Mouse (Mus musculus) ES-Bruce4 (cell line): Measurements from ENCODE around the gene Unc5a. TPM values are rescaled to one million over a fixed set of nuclear protein-coding genes. Genes with fewer than 3 reads are reported as not detected.

Experiments
- H3K27ac ChIP-seq: 2 replicates; pipeline ENCODE4 v1.5.1; 2012; ENCODE audit warnings: low read length, inconsistent platforms; ENCODE audit not compliant: insufficient read depth
- H3K27me3 ChIP-seq: 2 replicates; pipeline ENCODE4 v1.6.1; 2012; ENCODE audit warnings: mild to moderate bottlenecking, low read length, inconsistent platforms; ENCODE audit not compliant: control insufficient read depth, poor library complexity, insufficient read depth, severe bottlenecking
- H3K36me3 ChIP-seq: 2 replicates; pipeline ENCODE4 v1.6.1; 2012; ENCODE audit warnings: inconsistent platforms, mild to moderate bottlenecking, low read length, moderate library complexity; ENCODE audit not compliant: control insufficient read depth, poor library complexity, insufficient read depth, severe bottlenecking
- H3K4me1 ChIP-seq: one replicate; pipeline ENCODE4 v1.8.1; 2011; ENCODE audit warnings: low read length; ENCODE audit not compliant: control insufficient read depth, insufficient read depth
- H3K4me3 ChIP-seq: 2 replicates; pipeline ENCODE4 v1.5.1; 2011; ENCODE audit warnings: low read depth, mild to moderate bottlenecking, low read length
- H3K9ac ChIP-seq: 2 replicates; pipeline ENCODE4 v1.6.1; 2012; ENCODE audit warnings: low read depth, mild to moderate bottlenecking, inconsistent platforms; ENCODE audit not compliant: poor library complexity, severe bottlenecking
- H3K9me3 ChIP-seq: replicated peaks from 2 replicates; pipeline ENCODE4 v1.6.1; 2012; ENCODE audit warnings: mild to moderate bottlenecking, low read length, inconsistent platforms; ENCODE audit not compliant: control insufficient read depth, poor library complexity, insufficient read depth, severe bottlenecking
- CTCF ChIP-seq: IDR thresholded peaks from one replicate; pipeline ENCODE4 v1.8.1; 2011; ENCODE audit warnings: low read depth, low read length
- EP300 ChIP-seq: IDR thresholded peaks from 2 replicates; pipeline ENCODE4 v1.6.1; 2011; ENCODE audit warnings: low read depth, low read length; ENCODE audit not compliant: insufficient read depth
- POLR2A ChIP-seq: IDR thresholded peaks from one replicate; pipeline ENCODE4 v1.8.1; 2011; ENCODE audit warnings: low read length; ENCODE audit not compliant: insufficient read depth
- polyA plus RNA-seq: library from polyadenylated mRNA; stranded (reverse); fragments of >200 nt; gene quantifications from 2 replicates; pipeline ENCODE4 v1.2.4, GENCODE M21; 2011; ENCODE audit warnings: low read depth; ENCODE audit not compliant: missing spikeins, insufficient read depth, insufficient read length

Unc5a gene
- polyA plus RNA-seq, 1 experiment: 0.66 TPM

- Histone ChIP-seq H3K27ac (no peak overlapping the region), H3K27me3 (no peaks in the 10 kb centered on the region)
Observed at GRCm38 (mm10) chr13:54987405-54987804, 38.2 kb downstream of the Unc5a start.

GRCm38 (mm10) chr13:54988181-54988760, 39.1 kb downstream of the Unc5a start:
- no peaks in the 10 kb centered on the region for H3K4me1 ChIP-seq
- H3K27me3 ChIP-seq: no peaks in the 10 kb centered on the region

More at GRCm38 (mm10) chr13:54987405-54987804, 38.2 kb downstream of the Unc5a start:
- no peak overlapping the region for H3K4me3 ChIP-seq
- no peaks in the 10 kb centered on the region for H3K9me3 ChIP-seq
- H3K36me3 ChIP-seq: no peaks in the 10 kb centered on the region
- no peak overlapping the region for H3K9ac ChIP-seq
- H3K4me1 ChIP-seq: no peaks in the 10 kb centered on the region
- TF ChIP-seq CTCF: no peak
- no peak for TF ChIP-seq EP300
- no peak for TF ChIP-seq POLR2A

DNA sequence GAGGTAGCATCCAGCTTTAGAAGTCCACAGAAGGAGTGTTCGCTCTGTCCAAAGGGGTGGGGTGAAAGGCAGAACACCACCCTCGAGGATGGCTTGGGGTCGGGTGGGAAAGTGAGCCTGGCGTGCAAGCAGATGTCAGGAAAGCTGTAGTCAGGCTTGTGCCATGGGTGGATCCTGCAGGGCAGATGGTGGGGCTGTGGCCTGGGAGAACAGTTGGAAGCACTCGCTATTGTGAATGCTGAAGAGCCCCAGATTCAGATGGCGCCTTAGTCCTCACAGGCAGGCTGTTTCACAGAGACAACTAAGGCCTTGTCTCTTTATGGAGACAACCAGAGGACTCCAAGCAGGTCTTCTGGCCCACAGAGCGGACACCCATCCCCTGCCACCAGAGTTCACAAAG, 43.0 kb downstream of the Unc5a start:
- TF ChIP-seq CTCF (no peak), EP300 (no peak), POLR2A (no peak)
- no peaks in the 10 kb centered on the region for H3K4me1 ChIP-seq

More at GRCm38 (mm10) chr13:54988181-54988760, 39.1 kb downstream of the Unc5a start:
- no peak overlapping the region for H3K4me3 ChIP-seq
- no peak overlapping the region for H3K9ac ChIP-seq
- H3K36me3 ChIP-seq: no peaks in the 10 kb centered on the region
- H3K9me3 ChIP-seq: no peaks in the 10 kb centered on the region
- no peak for TF ChIP-seq CTCF
- no peak for TF ChIP-seq POLR2A
- no peak for TF ChIP-seq EP300
- no peak overlapping the region for H3K27ac ChIP-seq

DNA sequence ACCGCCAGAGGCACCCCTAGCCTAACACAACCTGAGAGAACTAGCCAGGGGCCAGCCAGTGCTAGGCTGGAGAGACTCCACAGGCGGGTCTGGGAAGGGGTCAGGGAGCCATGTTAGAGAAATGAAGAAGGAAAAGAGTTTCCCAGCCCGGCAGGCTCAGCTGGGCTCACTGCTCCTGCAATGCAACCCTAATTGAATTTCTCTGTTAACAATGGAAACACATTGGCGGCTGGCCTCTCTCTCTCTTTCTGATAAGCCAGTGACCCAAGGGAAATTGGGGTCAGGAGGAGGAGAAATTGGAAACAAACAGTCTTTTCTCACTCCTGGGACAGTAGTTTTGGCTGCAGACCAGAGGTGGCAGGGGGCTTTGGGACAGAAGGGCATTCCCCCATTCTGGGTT, 45.4 kb downstream of the Unc5a start:
- Histone ChIP-seq H3K4me3 (no peak overlapping the region), H3K9ac (no peak overlapping the region), H3K4me1 (no peaks in the 10 kb centered on the region), H3K27me3 (no peaks in the 10 kb centered on the region), H3K27ac (no peak overlapping the region), H3K9me3 (no peaks in the 10 kb centered on the region), H3K36me3 (no peaks in the 10 kb centered on the region)
- TF ChIP-seq CTCF (no peak), POLR2A (no peak), EP300 (no peak)

More for the DNA sequence above, 43.0 kb downstream of the Unc5a start:
- no peaks in the 10 kb centered on the region for H3K36me3 ChIP-seq
- no peaks in the 10 kb centered on the region for H3K9me3 ChIP-seq
- no peak overlapping the region for H3K9ac ChIP-seq
- no peak overlapping the region for H3K27ac ChIP-seq
- H3K27me3 ChIP-seq: no peaks in the 10 kb centered on the region
- H3K4me3 ChIP-seq: no peak overlapping the region

DNA sequence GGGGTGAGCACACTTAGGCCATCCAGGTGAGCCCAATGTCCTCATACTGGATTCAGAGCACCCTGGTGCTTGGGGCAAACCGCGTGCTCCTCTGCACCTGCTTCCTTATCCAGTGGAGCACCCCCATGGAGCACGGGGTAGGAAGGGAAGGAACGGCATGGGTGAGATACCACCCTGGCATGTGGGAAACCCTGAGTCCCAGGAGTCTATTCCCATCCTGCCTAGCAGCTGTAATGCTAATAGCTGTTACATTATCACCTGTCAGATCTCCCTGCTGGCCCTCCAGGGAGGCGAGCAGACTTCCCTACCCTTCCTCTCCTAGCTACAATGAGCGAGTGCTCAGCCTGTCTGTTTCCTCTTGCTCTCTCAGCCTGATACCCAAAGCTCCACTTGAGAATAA, 46.0 kb downstream of the Unc5a start:
- TF ChIP-seq CTCF: no peak
- no peak for TF ChIP-seq EP300
- TF ChIP-seq POLR2A: no peak
- H3K27ac ChIP-seq: no peak overlapping the region
- H3K36me3 ChIP-seq: no peaks in the 10 kb centered on the region
- no peaks in the 10 kb centered on the region for H3K4me1 ChIP-seq
- no peak overlapping the region for H3K9ac ChIP-seq
- H3K27me3 ChIP-seq: no peaks in the 10 kb centered on the region
- H3K4me3 ChIP-seq: no peak overlapping the region
- H3K9me3 ChIP-seq: no peaks in the 10 kb centered on the region

DNA sequence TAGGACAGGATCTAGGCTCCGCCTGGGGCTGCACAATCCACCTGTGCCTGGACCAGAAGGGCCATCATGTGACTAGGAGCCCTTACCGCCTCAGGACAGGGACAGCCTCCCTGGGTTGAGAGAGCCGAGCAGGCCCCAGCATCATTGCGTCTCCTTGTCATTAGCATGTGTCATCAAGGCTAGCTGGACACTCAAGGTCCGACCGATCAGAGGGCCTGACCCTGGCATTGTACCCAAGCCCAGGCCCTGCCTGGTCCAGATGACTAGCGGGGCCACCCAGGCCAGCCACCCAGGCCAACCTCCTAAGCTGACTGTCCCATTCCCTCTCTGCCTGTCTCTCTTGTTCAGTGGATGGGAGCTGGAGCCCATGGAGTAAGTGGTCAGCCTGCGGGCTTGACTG, 48.4 kb downstream of the Unc5a start:
- no peak overlapping the region for H3K9ac ChIP-seq
- H3K4me3 ChIP-seq: no peak overlapping the region; the same call in 1 of the 2 replicates
- no peaks in the 10 kb centered on the region for H3K27me3 ChIP-seq
- no peaks in the 10 kb centered on the region for H3K4me1 ChIP-seq
- TF ChIP-seq POLR2A: no peak
- TF ChIP-seq EP300: no peak
- TF ChIP-seq CTCF: no peak
- no peaks in the 10 kb centered on the region for H3K9me3 ChIP-seq
- no peaks in the 10 kb centered on the region for H3K36me3 ChIP-seq
- H3K27ac ChIP-seq: no peak overlapping the region
